Mouse (Mus musculus): Measurements from ENCODE around the gene Fam209. TPM values are rescaled to one million over a fixed set of nuclear protein-coding genes. Genes with fewer than 3 reads are reported as not detected.

Gene Fam209
- polyA plus RNA-seq, 1 experiment from 2014 or later = 0.21 TPM

DNA sequence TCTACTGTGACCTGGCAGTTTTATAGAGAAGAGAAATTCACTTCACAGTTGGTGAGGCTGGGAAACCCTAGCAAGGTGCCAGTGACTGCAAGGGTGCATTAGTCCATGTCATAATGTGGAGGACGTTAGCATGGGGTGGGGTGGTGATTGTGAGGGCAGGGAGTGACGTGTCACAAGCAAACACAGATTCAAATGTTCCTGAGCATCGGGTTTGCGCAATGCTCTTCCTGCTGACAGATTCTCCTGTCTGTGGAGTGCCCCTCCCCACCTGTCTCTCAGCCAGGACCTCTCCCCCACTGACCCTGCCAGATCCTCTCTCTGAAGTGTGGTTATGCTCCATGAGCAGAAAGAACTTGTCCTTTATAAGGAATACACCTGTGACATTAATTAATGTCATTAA, 24.0 kb upstream of the Fam209 start:
- peaks cover 47% of the 10 kb centered on the region for H3K36me3 ChIP-seq (ENCODE audit: control insufficient read depth, insufficient read depth)
- WGBS = 85% methylated on average over 4 of the region's 4 CpGs
- no peak for ATAC-seq (replicated peaks; ENCODE audit: extremely low read depth, insufficient read depth, low FRiP score)

DNA sequence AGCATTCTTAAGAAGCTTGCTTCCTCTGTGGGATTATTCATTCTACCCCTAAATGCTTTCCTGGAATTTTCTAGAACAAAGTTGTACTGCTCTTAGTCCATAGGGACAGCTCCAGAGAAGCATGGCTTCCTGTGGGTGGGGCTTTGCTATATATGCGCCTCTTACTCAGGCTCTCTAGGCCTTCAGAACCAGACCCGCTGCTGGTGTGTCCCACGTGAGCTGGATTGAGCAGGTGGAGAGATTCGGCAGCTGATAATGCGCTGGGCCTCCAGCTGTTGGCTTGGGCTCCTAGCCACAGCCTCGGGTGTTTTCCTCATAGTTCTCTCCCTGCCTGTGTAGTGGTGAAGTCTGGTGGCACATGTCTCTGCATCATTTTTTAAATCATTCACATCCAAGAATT, 21.7 kb upstream of the Fam209 start:
- Histone ChIP-seq H3K4me1 (ENCODE audit: control insufficient read depth, insufficient read depth, low read length) (no peaks in the 10 kb centered on the region), H3K36me3 (ENCODE audit: control insufficient read depth, insufficient read depth) (peaks cover 52% of the 10 kb centered on the region), H3K27me3 (ENCODE audit: control insufficient read depth, insufficient read depth, low read length) (no peaks in the 10 kb centered on the region), H3K4me2 (ENCODE audit: low read depth, low read length) (no peak overlapping the region), H3K27ac (ENCODE audit: low read length) (no peak overlapping the region), H3K9ac (ENCODE audit: low read length) (no peak overlapping the region), H3K4me3 (ENCODE audit: low read length) (no peak overlapping the region), H3K9me3 (replicated peaks; ENCODE audit: control insufficient read depth, low read length) (no peaks in the 10 kb centered on the region)
- WGBS = 76% methylated on average over 6 of the region's 6 CpGs
- peak; percentile 59 for ATAC-seq (replicated peaks; ENCODE audit: extremely low read depth, insufficient read depth, low FRiP score)

More for the DNA sequence above, 24.0 kb upstream of the Fam209 start:
- Histone ChIP-seq H3K4me2 (ENCODE audit: low read depth, low read length) (no peak overlapping the region), H3K27me3 (ENCODE audit: control insufficient read depth, insufficient read depth, low read length) (no peaks in the 10 kb centered on the region), H3K27ac (ENCODE audit: low read length) (no peak overlapping the region), H3K4me1 (ENCODE audit: control insufficient read depth, insufficient read depth, low read length) (no peaks in the 10 kb centered on the region), H3K4me3 (ENCODE audit: low read length) (no peak overlapping the region), H3K9me3 (replicated peaks; ENCODE audit: control insufficient read depth, low read length) (no peaks in the 10 kb centered on the region), H3K9ac (ENCODE audit: low read length) (no peak overlapping the region)

DNA sequence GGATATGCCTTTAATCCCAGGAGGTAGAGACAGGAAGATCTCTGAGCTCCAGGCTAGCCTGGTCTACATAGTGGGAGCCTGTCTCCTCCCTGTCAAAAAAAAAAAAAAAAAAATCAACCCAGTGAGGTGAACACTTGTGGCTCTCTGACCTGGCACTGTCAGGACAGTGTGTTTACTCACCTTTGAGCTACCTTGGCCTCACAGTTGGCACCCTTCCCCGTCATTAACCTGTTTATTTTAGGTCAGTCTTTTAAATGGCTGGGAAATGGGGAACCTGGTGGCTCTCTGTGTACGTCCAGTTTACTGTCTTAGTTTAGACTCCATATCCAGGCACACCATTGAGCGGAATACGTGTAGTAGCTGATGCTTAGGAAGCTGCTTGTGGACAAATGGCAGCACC, 20.3 kb upstream of the Fam209 start:
- Histone ChIP-seq H3K9ac (ENCODE audit: low read length) (no peak overlapping the region), H3K9me3 (replicated peaks; ENCODE audit: control insufficient read depth, low read length) (no peaks in the 10 kb centered on the region), H3K4me1 (ENCODE audit: control insufficient read depth, insufficient read depth, low read length) (no peaks in the 10 kb centered on the region), H3K36me3 (ENCODE audit: control insufficient read depth, insufficient read depth) (peaks cover 42% of the 10 kb centered on the region), H3K27me3 (ENCODE audit: control insufficient read depth, insufficient read depth, low read length) (no peaks in the 10 kb centered on the region), H3K27ac (ENCODE audit: low read length) (no peak overlapping the region), H3K4me2 (ENCODE audit: low read depth, low read length) (no peak overlapping the region), H3K4me3 (ENCODE audit: low read length) (no peak overlapping the region)
- 89% methylated on average over 4 of the region's 4 CpGs for WGBS
- ATAC-seq (replicated peaks; ENCODE audit: extremely low read depth, insufficient read depth, low FRiP score) = no peak

DNA sequence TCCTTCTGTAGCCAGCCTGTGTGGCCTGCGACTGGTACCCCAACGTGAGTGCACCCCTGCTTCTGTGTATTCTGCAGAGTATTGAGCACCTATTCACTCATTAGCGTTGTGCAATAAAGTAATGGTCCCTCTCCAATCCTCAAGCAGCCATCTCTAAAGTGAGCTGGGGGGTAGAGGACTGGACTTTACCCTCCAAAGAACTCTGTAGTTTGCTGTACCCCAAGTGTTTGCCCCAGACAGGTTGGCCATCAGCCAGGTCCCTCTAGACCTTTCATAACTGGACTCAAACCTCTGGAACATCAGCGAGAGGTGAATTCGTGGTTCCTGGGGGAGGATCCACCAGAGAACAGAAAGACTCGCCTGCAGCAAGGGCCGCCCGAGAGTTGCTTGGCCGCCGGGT, 19.9 kb upstream of the Fam209 start:
- WGBS = 93% methylated on average over 10 of the region's 10 CpGs
- peaks cover 38% of the 10 kb centered on the region for H3K36me3 ChIP-seq (ENCODE audit: control insufficient read depth, insufficient read depth)
- ATAC-seq (replicated peaks; ENCODE audit: extremely low read depth, insufficient read depth, low FRiP score) = no peak

DNA sequence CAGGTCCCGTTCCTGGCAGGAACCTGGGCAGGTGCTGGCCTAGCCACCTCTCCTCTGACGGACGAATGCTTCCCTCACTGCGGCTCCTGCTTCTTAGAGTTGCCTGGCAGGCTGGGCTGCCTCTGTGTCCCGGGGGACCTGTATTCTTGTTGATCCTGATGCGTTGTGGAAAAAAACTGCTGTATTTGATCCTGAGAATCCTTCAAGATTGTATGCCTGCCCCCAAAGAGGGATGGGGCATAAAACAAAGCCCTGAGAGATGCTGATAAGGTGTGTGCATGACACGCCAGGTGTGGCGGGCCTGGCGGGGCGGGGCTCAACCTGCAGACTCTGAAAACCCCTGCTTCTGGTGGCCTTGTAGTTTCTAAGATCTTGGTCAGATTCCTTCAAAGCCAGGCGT, 13.8 kb upstream of the Fam209 start, which contains the start of gene Gcnt7:
Gene Gcnt7, minus strand, starts transcription at position 101 of the 400 bp plus-strand sequence.
- no peak within 1 kb of the TSS for H3K4me2 ChIP-seq (ENCODE audit: low read depth, low read length)
- H3K9me3 ChIP-seq (replicated peaks; ENCODE audit: control insufficient read depth, low read length) = no peaks in the 10 kb centered on the region
- H3K27ac ChIP-seq (ENCODE audit: low read length) = no peak within 1 kb of the TSS
- no peak within 1 kb of the TSS for H3K9ac ChIP-seq (ENCODE audit: low read length)
- no peak within 1 kb of the TSS for H3K4me3 ChIP-seq (ENCODE audit: low read length)
- 0 out of 2 replicates have a peak, but pooled peaks cover 6% of the 10 kb centered on the region for H3K36me3 ChIP-seq (ENCODE audit: control insufficient read depth, insufficient read depth)
- no peaks in the 10 kb centered on the region for H3K27me3 ChIP-seq (ENCODE audit: control insufficient read depth, insufficient read depth, low read length)
- ATAC-seq (replicated peaks; ENCODE audit: extremely low read depth, insufficient read depth, low FRiP score) = no peak
- 82% methylated on average over 11 of the region's 11 CpGs for WGBS
- no peaks in the 10 kb centered on the region for H3K4me1 ChIP-seq (ENCODE audit: control insufficient read depth, insufficient read depth, low read length)

More for the DNA sequence above, 19.9 kb upstream of the Fam209 start:
- Histone ChIP-seq H3K4me2 (ENCODE audit: low read depth, low read length) (no peak overlapping the region), H3K27ac (ENCODE audit: low read length) (no peak overlapping the region), H3K4me3 (ENCODE audit: low read length) (no peak overlapping the region), H3K9me3 (replicated peaks; ENCODE audit: control insufficient read depth, low read length) (no peaks in the 10 kb centered on the region), H3K9ac (ENCODE audit: low read length) (no peak overlapping the region), H3K4me1 (ENCODE audit: control insufficient read depth, insufficient read depth, low read length) (no peaks in the 10 kb centered on the region), H3K27me3 (ENCODE audit: control insufficient read depth, insufficient read depth, low read length) (no peaks in the 10 kb centered on the region)

DNA sequence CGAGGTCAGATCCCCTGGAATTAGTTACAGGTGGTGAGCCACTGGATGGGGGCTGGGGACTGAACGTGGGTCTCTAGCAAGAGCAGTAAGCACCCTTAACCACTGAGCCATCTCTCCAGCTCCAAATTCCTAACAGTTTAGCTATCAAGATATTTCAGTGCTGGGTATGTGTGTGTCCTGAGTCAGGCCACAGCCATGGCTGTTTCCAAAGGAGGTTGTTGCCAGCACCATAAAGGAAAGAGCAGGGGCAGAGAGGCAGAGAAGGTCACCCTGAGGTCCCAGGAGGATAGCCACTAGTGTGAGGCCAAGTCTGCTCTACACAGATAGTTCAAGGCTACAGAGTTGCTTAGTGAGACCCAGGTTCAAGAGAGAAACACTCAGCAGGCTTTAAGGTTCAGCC, 11.7 kb upstream of the Fam209 start:
- Histone ChIP-seq H3K9me3 (replicated peaks; ENCODE audit: control insufficient read depth, low read length) (no peaks in the 10 kb centered on the region), H3K9ac (ENCODE audit: low read length) (no peak overlapping the region), H3K4me3 (ENCODE audit: low read length) (no peak overlapping the region), H3K27ac (ENCODE audit: low read length) (no peak overlapping the region), H3K27me3 (ENCODE audit: control insufficient read depth, insufficient read depth, low read length) (no peaks in the 10 kb centered on the region), H3K4me1 (ENCODE audit: control insufficient read depth, insufficient read depth, low read length) (no peaks in the 10 kb centered on the region), H3K36me3 (ENCODE audit: control insufficient read depth, insufficient read depth) (peaks cover 8% of the 10 kb centered on the region), H3K4me2 (ENCODE audit: low read depth, low read length) (no peak overlapping the region)
- no peak for ATAC-seq (replicated peaks; ENCODE audit: extremely low read depth, insufficient read depth, low FRiP score)
- 57% methylated on average over 2 of the region's 2 CpGs for WGBS

DNA sequence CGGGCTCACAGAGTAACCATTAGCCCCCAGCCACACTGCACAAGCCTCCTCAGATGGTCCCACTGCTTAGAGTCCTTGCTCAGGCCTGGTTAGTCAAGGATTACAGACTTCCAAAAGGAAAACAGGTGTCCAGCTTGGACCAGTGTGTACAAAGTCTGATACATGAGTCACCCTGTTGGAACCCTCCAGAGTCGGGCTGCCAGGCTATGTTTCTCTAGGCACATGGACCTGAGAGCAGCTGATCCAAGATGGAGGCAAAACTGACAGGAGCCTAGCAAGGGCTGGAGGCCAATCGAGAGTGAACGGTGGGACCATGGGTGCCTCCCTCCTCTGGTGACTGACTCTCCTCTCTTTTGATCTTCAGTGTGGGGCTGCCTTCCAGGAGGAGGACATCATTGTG, 9.5 kb upstream of the Fam209 start:
- Histone ChIP-seq H3K9ac (ENCODE audit: low read length) (no peak overlapping the region), H3K4me3 (ENCODE audit: low read length) (no peak overlapping the region), H3K27ac (ENCODE audit: low read length) (no peak overlapping the region), H3K27me3 (ENCODE audit: control insufficient read depth, insufficient read depth, low read length) (no peaks in the 10 kb centered on the region), H3K4me1 (ENCODE audit: control insufficient read depth, insufficient read depth, low read length) (no peaks in the 10 kb centered on the region), H3K9me3 (replicated peaks; ENCODE audit: control insufficient read depth, low read length) (no peaks in the 10 kb centered on the region), H3K36me3 (ENCODE audit: control insufficient read depth, insufficient read depth) (peaks cover 21% of the 10 kb centered on the region), H3K4me2 (ENCODE audit: low read depth, low read length) (no peak overlapping the region)
- 86% methylated on average over 4 of the region's 4 CpGs for WGBS
- ATAC-seq (replicated peaks; ENCODE audit: extremely low read depth, insufficient read depth, low FRiP score) = no peak

DNA sequence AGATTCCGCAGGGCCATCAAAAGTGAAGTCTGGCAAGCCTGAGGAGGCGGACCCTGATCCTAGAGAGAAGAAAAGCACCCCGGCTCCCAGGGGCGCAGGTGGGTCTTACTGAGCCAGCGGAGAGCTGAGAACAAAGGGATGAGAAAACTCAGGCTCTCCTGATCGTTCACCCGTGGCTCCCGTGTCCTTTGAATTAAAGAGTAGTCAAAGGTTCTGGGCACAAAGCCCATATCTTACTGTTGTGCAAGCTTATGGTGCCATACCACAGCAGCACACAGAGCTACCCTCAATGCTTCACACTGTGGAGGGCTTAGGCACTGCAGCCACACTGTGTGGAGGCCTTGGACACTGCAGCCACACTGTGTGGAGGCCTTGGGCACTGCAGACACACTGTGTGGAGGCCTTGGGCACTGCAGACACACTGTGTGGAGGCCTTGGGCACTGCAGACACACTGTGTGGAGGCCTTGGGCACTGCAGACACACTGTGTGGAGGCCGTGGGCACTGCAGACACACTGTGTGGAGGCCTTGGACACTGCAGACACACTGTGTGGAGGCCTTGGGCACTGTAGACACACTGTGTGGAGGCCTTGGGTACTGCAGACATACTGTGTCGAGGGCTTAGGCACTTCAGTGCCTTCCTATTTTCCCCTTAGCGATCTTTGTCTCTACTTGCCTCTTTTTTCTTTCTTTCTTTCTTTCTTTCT, 5.7 kb upstream of the Fam209 start:
- H3K9ac ChIP-seq (ENCODE audit: low read length) = no peak overlapping the region
- 88% methylated on average over 11 of the region's 11 CpGs for WGBS
- no peak overlapping the region for H3K4me3 ChIP-seq (ENCODE audit: low read length)
- no peaks in the 10 kb centered on the region for H3K9me3 ChIP-seq (replicated peaks; ENCODE audit: control insufficient read depth, low read length)
- ATAC-seq (replicated peaks; ENCODE audit: extremely low read depth, insufficient read depth, low FRiP score) = no peak
- H3K27me3 ChIP-seq (ENCODE audit: control insufficient read depth, insufficient read depth, low read length) = no peaks in the 10 kb centered on the region
- H3K36me3 ChIP-seq (ENCODE audit: control insufficient read depth, insufficient read depth) = peaks cover 31% of the 10 kb centered on the region
- no peak overlapping the region for H3K27ac ChIP-seq (ENCODE audit: low read length)
- no peaks in the 10 kb centered on the region for H3K4me1 ChIP-seq (ENCODE audit: control insufficient read depth, insufficient read depth, low read length)
- H3K4me2 ChIP-seq (ENCODE audit: low read depth, low read length) = no peak overlapping the region

DNA sequence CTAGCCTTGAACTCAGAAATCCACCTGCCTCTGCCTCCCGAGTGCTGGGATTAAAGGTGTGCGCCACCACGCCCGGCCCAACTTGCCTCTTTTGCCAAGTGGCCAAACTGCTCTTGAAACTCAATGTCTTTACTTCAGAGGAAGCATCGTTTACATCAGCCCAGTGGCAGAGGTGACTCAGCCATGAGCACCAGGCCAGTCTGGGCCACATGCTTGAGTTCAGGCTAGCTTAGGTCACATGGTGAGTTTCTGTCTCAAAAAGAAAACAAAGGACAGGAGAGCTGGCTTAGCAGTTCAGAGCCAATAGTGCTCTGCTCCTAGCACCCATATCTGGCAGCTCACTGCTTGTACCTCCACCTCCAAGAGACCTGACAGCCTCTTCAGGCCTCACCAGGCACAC, 5.1 kb upstream of the Fam209 start:
- Histone ChIP-seq H3K4me1 (ENCODE audit: control insufficient read depth, insufficient read depth, low read length) (no peaks in the 10 kb centered on the region), H3K27ac (ENCODE audit: low read length) (no peak overlapping the region), H3K36me3 (ENCODE audit: control insufficient read depth, insufficient read depth) (peaks cover 31% of the 10 kb centered on the region), H3K9me3 (replicated peaks; ENCODE audit: control insufficient read depth, low read length) (no peaks in the 10 kb centered on the region), H3K4me3 (ENCODE audit: low read length) (no peak overlapping the region), H3K4me2 (ENCODE audit: low read depth, low read length) (no peak overlapping the region), H3K9ac (ENCODE audit: low read length) (no peak overlapping the region), H3K27me3 (ENCODE audit: control insufficient read depth, insufficient read depth, low read length) (no peaks in the 10 kb centered on the region)
- 96% methylated on average over 5 of the region's 5 CpGs for WGBS
- no peak for ATAC-seq (replicated peaks; ENCODE audit: extremely low read depth, insufficient read depth, low FRiP score)

Data from heart, embryonic 16.5 days (tissue).